Mouse (Mus musculus): Measurements from ENCODE around the gene Phldb2. TPM values are rescaled to one million over a fixed set of nuclear protein-coding genes. Genes with fewer than 3 reads are reported as not detected.

Phldb2 gene
- polyA plus RNA-seq, 1 experiment from 2014 or later: 90.1 TPM

- H3K4me3 ChIP-seq (ENCODE audit: low read length): no peak overlapping the region
- H3K9me3 ChIP-seq (ENCODE audit: low read length): peaks cover 7% of the 10 kb centered on the region
- 24% methylated on average over 6 of the region's 6 CpGs for WGBS
- H3K4me1 ChIP-seq (ENCODE audit: insufficient read depth, low read length): peaks cover 65% of the 10 kb centered on the region
- H3K27ac ChIP-seq (ENCODE audit: low read length): peak overlapping the region; percentile 89
- H3K36me3 ChIP-seq (ENCODE audit: insufficient read depth, low read length): peaks cover 11% of the 10 kb centered on the region
- no peak overlapping the region for H3K9ac ChIP-seq (replicated peaks; ENCODE audit: low read length)
- H3K4me2 ChIP-seq (replicated peaks; ENCODE audit: low read depth, low read length): peak overlapping the region; percentile 37
- no peaks in the 10 kb centered on the region for H3K27me3 ChIP-seq (ENCODE audit: insufficient read depth, low read length)
- no peak for ATAC-seq (ENCODE audit: low FRiP score, low TSS enrichment)
Measured at GRCm38 (mm10) chr16:45832747-45833108, 120.7 kb downstream of the Phldb2 start.

- H3K9ac ChIP-seq (replicated peaks; ENCODE audit: low read length): peak overlapping the region; percentile 31; the same call in 1 of the 2 replicates
- H3K4me3 ChIP-seq (ENCODE audit: low read length): no peak overlapping the region
- H3K36me3 ChIP-seq (ENCODE audit: insufficient read depth, low read length): peaks cover 11% of the 10 kb centered on the region
- peak overlapping the region; percentile 89 for H3K27ac ChIP-seq (ENCODE audit: low read length)
- 31% methylated on average over 8 of the region's 8 CpGs for WGBS
- H3K9me3 ChIP-seq (ENCODE audit: low read length): peaks cover 7% of the 10 kb centered on the region
- H3K4me2 ChIP-seq (replicated peaks; ENCODE audit: low read depth, low read length): peak overlapping the region; percentile 37
- ATAC-seq (ENCODE audit: low FRiP score, low TSS enrichment): peak; percentile 80
- no peaks in the 10 kb centered on the region for H3K27me3 ChIP-seq (ENCODE audit: insufficient read depth, low read length)
- H3K4me1 ChIP-seq (ENCODE audit: insufficient read depth, low read length): peaks cover 61% of the 10 kb centered on the region
Measured at GRCm38 (mm10) chr16:45832061-45832746, 121.2 kb downstream of the Phldb2 start.

- H3K36me3 ChIP-seq (ENCODE audit: insufficient read depth, low read length): peaks cover 11% of the 10 kb centered on the region
- peaks cover 7% of the 10 kb centered on the region for H3K9me3 ChIP-seq (ENCODE audit: low read length)
- peak; percentile 72; the same call in 1 of the 2 replicates for ATAC-seq (ENCODE audit: low FRiP score, low TSS enrichment)
- no peak overlapping the region for H3K4me3 ChIP-seq (ENCODE audit: low read length)
- peak overlapping the region; percentile 89 for H3K27ac ChIP-seq (ENCODE audit: low read length)
- WGBS: 31% methylated on average over 4 of the region's 4 CpGs
- H3K9ac ChIP-seq (replicated peaks; ENCODE audit: low read length): peak overlapping the region; percentile 31
- H3K4me1 ChIP-seq (ENCODE audit: insufficient read depth, low read length): peaks cover 56% of the 10 kb centered on the region
- no peaks in the 10 kb centered on the region for H3K27me3 ChIP-seq (ENCODE audit: insufficient read depth, low read length)
- peak overlapping the region; percentile 37 for H3K4me2 ChIP-seq (replicated peaks; ENCODE audit: low read depth, low read length)
Measured at GRCm38 (mm10) chr16:45831094-45831872, 122.1 kb downstream of the Phldb2 start.

GRCm38 (mm10) chr16:45830096-45830866, 123.1 kb downstream of the Phldb2 start:
- WGBS: 57% methylated on average over 11 of the region's 11 CpGs
- Histone ChIP-seq H3K4me3 (ENCODE audit: low read length) (no peak overlapping the region), H3K4me1 (ENCODE audit: insufficient read depth, low read length) (peaks cover 57% of the 10 kb centered on the region), H3K36me3 (ENCODE audit: insufficient read depth, low read length) (peaks cover 12% of the 10 kb centered on the region), H3K27me3 (ENCODE audit: insufficient read depth, low read length) (no peaks in the 10 kb centered on the region), H3K9me3 (ENCODE audit: low read length) (peaks cover 7% of the 10 kb centered on the region), H3K27ac (ENCODE audit: low read length) (peak overlapping the region; percentile 64), H3K9ac (replicated peaks; ENCODE audit: low read length) (peak overlapping the region; percentile 33), H3K4me2 (replicated peaks; ENCODE audit: low read depth, low read length) (no peak overlapping the region)
- ATAC-seq (ENCODE audit: low FRiP score, low TSS enrichment): peak; percentile 46; the same call in 1 of the 2 replicates

GRCm38 (mm10) chr16:45825309-45825708, 128.1 kb downstream of the Phldb2 start:
- no peaks in the 10 kb centered on the region for H3K27me3 ChIP-seq (ENCODE audit: insufficient read depth, low read length)
- peaks cover 7% of the 10 kb centered on the region for H3K9me3 ChIP-seq (ENCODE audit: low read length)
- no peak overlapping the region for H3K9ac ChIP-seq (replicated peaks; ENCODE audit: low read length)
- peaks cover 32% of the 10 kb centered on the region for H3K36me3 ChIP-seq (ENCODE audit: insufficient read depth, low read length)
- H3K4me3 ChIP-seq (ENCODE audit: low read length): no peak overlapping the region
- ATAC-seq (ENCODE audit: low FRiP score, low TSS enrichment): peak; percentile 82
- peaks cover 36% of the 10 kb centered on the region for H3K4me1 ChIP-seq (ENCODE audit: insufficient read depth, low read length)
- 43% methylated on average over 10 of the region's 10 CpGs for WGBS
- peak overlapping the region; percentile 81 for H3K27ac ChIP-seq (ENCODE audit: low read length)
- H3K4me2 ChIP-seq (replicated peaks; ENCODE audit: low read depth, low read length): no peak overlapping the region

- 32% methylated on average over 4 of the region's 4 CpGs for WGBS
Measured at GRCm38 (mm10) chr16:45824025-45824424, 129.4 kb downstream of the Phldb2 start.

GRCm38 (mm10) chr16:45819911-45820310, 133.5 kb downstream of the Phldb2 start:
- no peak overlapping the region for H3K27ac ChIP-seq (ENCODE audit: low read length)

More at GRCm38 (mm10) chr16:45824025-45824424, 129.4 kb downstream of the Phldb2 start:
- H3K27me3 ChIP-seq (ENCODE audit: insufficient read depth, low read length): no peaks in the 10 kb centered on the region
- no peak overlapping the region for H3K4me3 ChIP-seq (ENCODE audit: low read length)
- peaks cover 6% of the 10 kb centered on the region for H3K9me3 ChIP-seq (ENCODE audit: low read length)
- 0 out of 2 replicates have a peak overlapping the region, but pooled peaks have one; percentile 2 for H3K4me2 ChIP-seq (replicated peaks; ENCODE audit: low read depth, low read length)
- H3K4me1 ChIP-seq (ENCODE audit: insufficient read depth, low read length): peaks cover 23% of the 10 kb centered on the region
- H3K9ac ChIP-seq (replicated peaks; ENCODE audit: low read length): no peak overlapping the region
- H3K36me3 ChIP-seq (ENCODE audit: insufficient read depth, low read length): peaks cover 28% of the 10 kb centered on the region
- peak; percentile 57; the same call in 1 of the 2 replicates for ATAC-seq (ENCODE audit: low FRiP score, low TSS enrichment)
- H3K27ac ChIP-seq (ENCODE audit: low read length): peak overlapping the region; percentile 81

GRCm38 (mm10) chr16:45817795-45818194, 135.6 kb downstream of the Phldb2 start:
- no peaks in the 10 kb centered on the region for H3K9me3 ChIP-seq (ENCODE audit: low read length)
- H3K4me3 ChIP-seq (ENCODE audit: low read length): no peak overlapping the region
- H3K27ac ChIP-seq (ENCODE audit: low read length): no peak overlapping the region
- 73% methylated on average over 3 of the region's 3 CpGs for WGBS
- no peaks in the 10 kb centered on the region for H3K27me3 ChIP-seq (ENCODE audit: insufficient read depth, low read length)
- no peak overlapping the region for H3K4me2 ChIP-seq (replicated peaks; ENCODE audit: low read depth, low read length)
- H3K4me1 ChIP-seq (ENCODE audit: insufficient read depth, low read length): no peaks in the 10 kb centered on the region
- no peak overlapping the region for H3K9ac ChIP-seq (replicated peaks; ENCODE audit: low read length)
- H3K36me3 ChIP-seq (ENCODE audit: insufficient read depth, low read length): peaks cover 19% of the 10 kb centered on the region
- no peak for ATAC-seq (ENCODE audit: low FRiP score, low TSS enrichment)

More at GRCm38 (mm10) chr16:45819911-45820310, 133.5 kb downstream of the Phldb2 start:
- Histone ChIP-seq H3K4me2 (replicated peaks; ENCODE audit: low read depth, low read length) (no peak overlapping the region), H3K9ac (replicated peaks; ENCODE audit: low read length) (no peak overlapping the region), H3K27me3 (ENCODE audit: insufficient read depth, low read length) (no peaks in the 10 kb centered on the region), H3K4me3 (ENCODE audit: low read length) (no peak overlapping the region), H3K9me3 (ENCODE audit: low read length) (no peaks in the 10 kb centered on the region), H3K4me1 (ENCODE audit: insufficient read depth, low read length) (peaks cover 10% of the 10 kb centered on the region), H3K36me3 (ENCODE audit: insufficient read depth, low read length) (peaks cover 30% of the 10 kb centered on the region)
- ATAC-seq (ENCODE audit: low FRiP score, low TSS enrichment): no peak
- 86% methylated on average over 4 of the region's 4 CpGs for WGBS

GRCm38 (mm10) chr16:45816670-45817069, 136.7 kb downstream of the Phldb2 start:
- Histone ChIP-seq H3K9me3 (ENCODE audit: low read length) (no peaks in the 10 kb centered on the region), H3K9ac (replicated peaks; ENCODE audit: low read length) (no peak overlapping the region), H3K4me2 (replicated peaks; ENCODE audit: low read depth, low read length) (no peak overlapping the region), H3K4me3 (ENCODE audit: low read length) (no peak overlapping the region), H3K27ac (ENCODE audit: low read length) (no peak overlapping the region), H3K27me3 (ENCODE audit: insufficient read depth, low read length) (no peaks in the 10 kb centered on the region), H3K36me3 (ENCODE audit: insufficient read depth, low read length) (peaks cover 15% of the 10 kb centered on the region), H3K4me1 (ENCODE audit: insufficient read depth, low read length) (no peaks in the 10 kb centered on the region)
- ATAC-seq (ENCODE audit: low FRiP score, low TSS enrichment): no peak

All from kidney, embryonic 16.5 days (tissue).